Mouse (Mus musculus): ENCODE data around the gene Sfxn2. TPM values are rescaled to one million over a fixed set of nuclear protein-coding genes. Genes with fewer than 3 reads are reported as not detected.
A peak's percentile ranks its signal among the peaks of the same experiment; 100 is the strongest.

Sfxn2 gene
- polyA plus RNA-seq, 1 experiment from 2014 or later: 23.6 TPM

DNA sequence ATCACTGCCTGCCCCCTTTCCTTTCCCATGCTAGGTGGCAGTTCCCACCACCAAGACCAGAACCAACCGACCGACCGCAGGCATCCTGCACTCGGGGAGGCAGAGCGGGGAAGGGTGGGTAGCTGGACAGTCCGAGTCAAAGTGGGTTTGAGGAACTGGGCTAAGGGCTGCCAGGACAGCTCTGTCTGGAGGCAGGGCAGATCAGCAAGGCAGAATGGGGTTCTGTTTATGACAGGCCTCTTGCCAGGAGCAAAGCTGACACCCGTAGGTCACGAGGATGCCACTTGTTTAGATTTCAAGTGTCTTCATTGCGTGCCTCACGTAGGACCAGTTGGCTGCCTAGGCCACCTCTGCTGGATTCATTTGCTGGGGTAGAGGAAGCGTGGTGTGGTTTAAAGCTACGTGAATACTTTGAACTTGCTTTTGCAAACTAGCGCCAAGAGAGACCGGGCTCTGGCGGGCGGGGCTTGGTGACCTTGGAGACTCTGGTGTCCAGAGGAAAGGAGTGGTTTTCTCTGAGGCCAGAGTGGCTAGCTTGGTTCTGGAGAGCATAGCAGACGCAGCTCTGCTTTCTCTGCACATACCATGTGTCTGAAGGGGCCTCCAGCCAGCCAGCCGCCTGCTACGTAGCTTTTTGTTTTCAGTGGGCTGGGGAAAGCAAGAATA lies 68.4 kb downstream of the Sfxn2 start:
- 0 out of 2 replicates have a peak, but pooled peaks cover 3% of the 10 kb centered on the region for H3K36me3 ChIP-seq
- H3K27ac ChIP-seq: peak overlapping the region; percentile 83
- H3K27me3 ChIP-seq: no peaks in the 10 kb centered on the region
- no peak overlapping the region for H3K4me3 ChIP-seq
- 60% methylated on average over 19 of the region's 19 CpGs for WGBS
- no peak for ATAC-seq (ENCODE audit: insufficient number of reproducible peaks, insufficient read depth, low FRiP score, low TSS enrichment)
- no peak overlapping the region for H3K9ac ChIP-seq
- no peak overlapping the region for H3K4me2 ChIP-seq (replicated peaks)
- H3K4me1 ChIP-seq: peaks cover 81% of the 10 kb centered on the region
- no peaks in the 10 kb centered on the region for H3K9me3 ChIP-seq

DNA sequence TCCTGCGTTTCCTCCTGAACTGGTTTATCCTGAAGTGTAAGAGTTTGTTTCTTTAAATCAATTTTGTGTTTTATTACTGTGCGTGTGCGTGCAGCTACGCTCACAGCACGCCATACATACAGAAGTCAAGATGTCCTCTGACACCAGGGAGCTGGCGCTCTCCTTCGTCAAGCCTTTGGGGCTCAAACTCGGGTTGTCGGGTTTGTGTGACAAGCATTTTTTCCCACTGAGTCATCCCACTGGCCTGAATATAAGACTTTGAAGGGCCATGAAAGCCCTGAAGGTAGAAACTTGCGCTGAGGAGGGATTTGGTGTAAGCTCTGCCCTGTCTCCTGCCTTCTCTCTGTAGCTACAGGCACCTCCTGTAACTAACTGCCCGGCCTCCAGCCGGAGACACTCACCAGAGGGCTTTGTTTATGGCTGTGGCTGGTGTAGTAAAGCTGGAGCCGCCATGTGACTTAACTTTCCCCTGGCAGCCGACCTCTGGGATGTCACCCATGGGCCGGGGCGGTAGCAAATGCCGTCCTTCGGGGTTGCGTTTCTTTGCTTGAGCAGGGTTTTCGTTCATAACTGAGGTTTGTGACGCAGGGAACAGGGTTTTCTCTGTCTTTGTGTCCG lies 69.1 kb downstream of the Sfxn2 start:
- 0 out of 2 replicates have a peak, but pooled peaks cover 3% of the 10 kb centered on the region for H3K36me3 ChIP-seq
- peaks cover 83% of the 10 kb centered on the region for H3K4me1 ChIP-seq
- H3K4me2 ChIP-seq (replicated peaks): no peak overlapping the region
- H3K9ac ChIP-seq: no peak overlapping the region
- no peak overlapping the region for H3K4me3 ChIP-seq
- no peaks in the 10 kb centered on the region for H3K27me3 ChIP-seq
- no peaks in the 10 kb centered on the region for H3K9me3 ChIP-seq
- ATAC-seq (ENCODE audit: insufficient number of reproducible peaks, insufficient read depth, low FRiP score, low TSS enrichment): no peak
- 64% methylated on average over 22 of the region's 22 CpGs for WGBS
- peak overlapping the region; percentile 83 for H3K27ac ChIP-seq

DNA sequence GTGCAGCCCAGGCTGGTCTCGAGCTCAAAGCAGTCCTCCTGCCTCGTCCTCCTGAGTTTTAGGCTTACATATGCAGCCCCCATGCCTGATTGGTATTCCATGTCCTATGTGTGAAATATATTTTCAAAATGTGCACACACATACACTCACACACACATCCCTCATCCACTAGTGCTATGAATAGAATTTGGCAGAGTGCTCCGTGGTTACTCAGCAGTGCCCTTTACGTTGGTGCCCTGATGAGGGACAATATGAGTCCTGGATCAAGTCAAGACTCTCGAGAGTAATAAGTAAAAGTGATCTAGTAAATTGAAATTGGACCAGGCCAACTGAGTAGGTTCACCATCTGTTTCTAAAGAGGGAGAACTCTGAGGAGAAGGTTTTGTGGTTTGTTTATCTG lies 70.1 kb downstream of the Sfxn2 start:
- Histone ChIP-seq H3K9me3 (no peaks in the 10 kb centered on the region), H3K27ac (peak overlapping the region; percentile 14; the same call in 1 of the 2 replicates), H3K9ac (no peak overlapping the region), H3K36me3 (0 out of 2 replicates have a peak, but pooled peaks cover 3% of the 10 kb centered on the region), H3K4me2 (replicated peaks) (no peak overlapping the region), H3K27me3 (no peaks in the 10 kb centered on the region), H3K4me3 (no peak overlapping the region), H3K4me1 (peaks cover 89% of the 10 kb centered on the region)
- WGBS: 72% methylated on average over 5 of the region's 5 CpGs
- ATAC-seq (ENCODE audit: insufficient number of reproducible peaks, insufficient read depth, low FRiP score, low TSS enrichment): no peak

DNA sequence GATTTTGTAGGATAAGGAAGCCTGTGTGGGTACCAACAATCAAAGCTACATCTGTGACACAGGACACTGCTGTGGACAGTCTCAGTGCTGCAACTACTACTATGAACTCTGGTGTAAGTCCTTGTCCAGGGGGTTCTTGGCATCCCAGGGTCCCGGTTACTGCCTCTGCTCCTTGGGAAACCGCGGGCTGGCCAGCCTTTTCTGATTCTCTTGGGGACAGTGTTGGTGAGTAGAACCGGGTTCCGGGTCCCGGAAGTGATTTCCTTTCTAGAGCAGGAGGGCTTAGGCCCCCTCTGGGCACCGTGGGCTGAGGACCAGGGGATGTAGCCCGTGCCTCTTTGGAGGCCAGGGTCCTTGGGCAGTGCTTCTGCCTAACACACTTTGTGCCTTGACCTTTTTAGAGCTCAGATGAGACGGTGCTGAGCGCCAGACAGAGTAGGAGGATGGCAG lies 71.2 kb downstream of the Sfxn2 start:
- Histone ChIP-seq H3K4me2 (replicated peaks) (no peak overlapping the region), H3K9ac (no peak overlapping the region), H3K9me3 (no peaks in the 10 kb centered on the region), H3K27ac (peak overlapping the region; percentile 83), H3K4me1 (peaks cover 82% of the 10 kb centered on the region), H3K4me3 (no peak overlapping the region), H3K36me3 (peaks cover 3% of the 10 kb centered on the region; the same call in 1 of the 2 replicates), H3K27me3 (no peaks in the 10 kb centered on the region)
- 69% methylated on average over 10 of the region's 10 CpGs for WGBS
- ATAC-seq (ENCODE audit: insufficient number of reproducible peaks, insufficient read depth, low FRiP score, low TSS enrichment): no peak

DNA sequence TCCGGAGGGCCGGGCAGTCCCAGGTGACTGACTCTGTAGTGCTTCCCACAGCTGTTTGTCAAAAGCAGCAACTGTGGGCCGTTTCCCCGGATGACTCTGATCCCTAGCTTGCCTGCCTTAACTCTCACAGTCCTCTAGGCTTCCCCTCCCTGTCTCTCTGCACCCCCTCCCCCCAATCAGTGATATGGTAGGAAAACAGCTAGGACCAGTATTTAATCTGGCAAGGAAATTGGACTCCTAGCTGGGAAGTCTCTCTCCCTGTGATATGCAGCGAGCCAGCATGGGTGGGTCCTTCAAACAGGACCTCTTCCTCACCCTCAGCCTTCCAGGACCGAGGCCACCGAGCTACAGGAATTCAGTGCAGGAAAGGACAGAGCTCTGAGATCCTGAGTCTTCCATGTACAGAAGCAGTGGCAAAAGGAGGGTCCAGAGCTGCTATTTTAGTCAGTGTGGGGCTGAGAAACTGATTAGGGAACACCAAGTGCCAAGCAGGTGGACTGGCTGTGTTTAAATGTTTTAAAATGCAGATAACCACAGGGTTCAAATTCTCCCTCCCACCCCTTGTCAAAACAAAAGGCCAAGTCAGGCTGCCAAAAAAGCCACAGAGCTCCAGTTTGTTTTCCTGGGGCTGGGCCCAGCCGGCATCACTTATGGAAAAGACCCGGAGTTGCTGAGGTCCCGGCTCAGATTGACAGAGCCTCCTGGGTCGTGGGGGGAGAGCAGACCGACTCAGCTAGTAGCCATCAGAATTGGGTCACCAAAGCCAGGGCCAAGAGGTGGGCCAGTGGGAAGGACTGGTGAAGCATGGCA lies 71.8 kb downstream of the Sfxn2 start:
- Histone ChIP-seq H3K27me3 (no peaks in the 10 kb centered on the region), H3K4me3 (no peak overlapping the region), H3K4me1 (peaks cover 76% of the 10 kb centered on the region), H3K9ac (no peak overlapping the region), H3K27ac (peak overlapping the region; percentile 83), H3K4me2 (replicated peaks) (no peak overlapping the region), H3K36me3 (peaks cover 3% of the 10 kb centered on the region; the same call in 1 of the 2 replicates), H3K9me3 (no peaks in the 10 kb centered on the region)
- ATAC-seq (ENCODE audit: insufficient number of reproducible peaks, insufficient read depth, low FRiP score, low TSS enrichment): no peak; the same call in none of the 2 replicates
- WGBS: 14% methylated on average over 12 of the region's 12 CpGs

DNA sequence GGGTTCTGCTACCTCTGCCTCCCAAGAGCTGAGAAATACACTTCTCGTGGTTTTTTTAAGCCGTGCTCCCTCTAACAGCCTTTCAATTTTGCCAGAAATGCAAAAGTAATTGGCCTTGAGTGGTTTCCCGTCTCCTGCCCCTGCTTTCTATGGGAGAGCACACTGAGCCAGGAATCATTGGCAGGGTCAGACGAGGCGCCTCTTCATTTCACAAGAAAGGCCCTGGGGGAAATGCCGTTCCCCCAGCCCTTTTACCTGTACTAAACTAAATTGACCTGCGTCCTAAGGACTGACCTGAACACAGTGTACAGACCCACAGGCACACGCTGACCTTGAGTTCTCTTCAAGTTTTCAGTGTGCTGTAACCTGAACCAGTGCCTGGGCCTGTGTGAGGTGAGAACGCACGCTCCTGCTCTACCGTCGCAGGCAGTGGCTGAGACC lies 72.9 kb downstream of the Sfxn2 start:
- Histone ChIP-seq H3K4me1 (peaks cover 69% of the 10 kb centered on the region), H3K9ac (no peak overlapping the region), H3K27ac (peak overlapping the region; percentile 83), H3K36me3 (peaks cover 3% of the 10 kb centered on the region; the same call in 1 of the 2 replicates), H3K9me3 (no peaks in the 10 kb centered on the region), H3K4me3 (no peak overlapping the region), H3K27me3 (no peaks in the 10 kb centered on the region), H3K4me2 (replicated peaks) (no peak overlapping the region)
- ATAC-seq (ENCODE audit: insufficient number of reproducible peaks, insufficient read depth, low FRiP score, low TSS enrichment): no peak
- WGBS: 46% methylated on average over 12 of the region's 12 CpGs

DNA sequence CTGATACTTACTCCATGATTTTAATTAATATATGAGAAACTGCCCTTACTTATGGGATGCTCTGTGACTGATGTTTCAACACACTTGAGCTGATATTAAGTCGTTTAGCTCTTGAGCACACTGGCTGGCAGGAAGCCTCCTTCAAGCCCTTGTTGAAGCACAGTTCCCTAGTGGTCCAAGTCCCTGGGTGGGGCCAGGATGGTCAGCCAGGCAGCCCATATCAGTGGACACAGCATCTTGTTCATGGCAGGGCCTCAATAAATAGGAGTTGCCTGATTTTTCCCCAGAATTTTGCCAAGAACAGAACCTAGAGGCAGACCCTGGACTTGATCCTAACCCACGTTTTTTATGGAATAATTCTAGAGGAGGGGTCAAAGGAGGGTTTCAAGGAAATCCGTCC lies 74.1 kb downstream of the Sfxn2 start:
- Histone ChIP-seq H3K9ac (no peak overlapping the region), H3K27me3 (no peaks in the 10 kb centered on the region), H3K4me2 (replicated peaks) (no peak overlapping the region), H3K4me1 (peaks cover 57% of the 10 kb centered on the region), H3K9me3 (no peaks in the 10 kb centered on the region), H3K4me3 (no peak overlapping the region), H3K36me3 (peaks cover 5% of the 10 kb centered on the region), H3K27ac (0 out of 2 replicates have a peak overlapping the region, but pooled peaks have one; percentile 23)
- 42% methylated on average over 3 of the region's 3 CpGs for WGBS
- no peak for ATAC-seq (ENCODE audit: insufficient number of reproducible peaks, insufficient read depth, low FRiP score, low TSS enrichment)

Other genes starting within 250 kb of the Sfxn2 start
- gene Psd, start 246.2 kb upstream of the Sfxn2 start, polyA plus RNA-seq (2016; fragmentation: Nextera tagmentation; extraction: Ambion mirVana): 6.9 and 8.1 TPM in 2 replicates
- gene Fbxl15, start 245.2 kb upstream of the Sfxn2 start, polyA plus RNA-seq (2016; fragmentation: Nextera tagmentation; extraction: Ambion mirVana): 15.4 and 16.4 TPM in 2 replicates
- 207 TPM in 2 replicates for gene Cuedc2, start 234.7 kb upstream of the Sfxn2 start, polyA plus RNA-seq (2016; fragmentation: Nextera tagmentation; extraction: Ambion mirVana)
- gene Mfsd13a, start 232.2 kb upstream of the Sfxn2 start, polyA plus RNA-seq (2016; fragmentation: Nextera tagmentation; extraction: Ambion mirVana): 4.4 and 4.6 TPM in 2 replicates
- 2.2 and 2.3 TPM in 2 replicates for gene 2310034G01Rik, start 223.1 kb upstream of the Sfxn2 start, polyA plus RNA-seq (2016; fragmentation: Nextera tagmentation; extraction: Ambion mirVana)
- gene Actr1a, start 177.6 kb upstream of the Sfxn2 start, polyA plus RNA-seq (2016; fragmentation: Nextera tagmentation; extraction: Ambion mirVana): 157 and 161 TPM in 2 replicates
- 44.9 and 47.6 TPM in 2 replicates for gene Sufu, start 176.5 kb upstream of the Sfxn2 start, polyA plus RNA-seq (2016; fragmentation: Nextera tagmentation; extraction: Ambion mirVana)
- 22.4 and 23.5 TPM in 2 replicates for gene Trim8, start 71.7 kb upstream of the Sfxn2 start, polyA plus RNA-seq (2016; fragmentation: Nextera tagmentation; extraction: Ambion mirVana)
- 191 TPM in 2 replicates for gene Arl3, start 167 bp upstream of the Sfxn2 start, polyA plus RNA-seq (2016; fragmentation: Nextera tagmentation; extraction: Ambion mirVana)
- 52.5 and 54.1 TPM in 2 replicates for gene Wbp1l, start 25.7 kb downstream of the Sfxn2 start, polyA plus RNA-seq (2016; fragmentation: Nextera tagmentation; extraction: Ambion mirVana)
- gene Cyp17a1, start 99.8 kb downstream of the Sfxn2 start, polyA plus RNA-seq (2016; fragmentation: Nextera tagmentation; extraction: Ambion mirVana): 0.26 TPM in 1 of 2 replicates, not detected in the other
- 16.1 TPM in 2 replicates for gene Borcs7, start 116.5 kb downstream of the Sfxn2 start, polyA plus RNA-seq (2016; fragmentation: Nextera tagmentation; extraction: Ambion mirVana)
- gene As3mt, start 134.1 kb downstream of the Sfxn2 start, polyA plus RNA-seq (2016; fragmentation: Nextera tagmentation; extraction: Ambion mirVana): 28.5 and 30.4 TPM in 2 replicates
- 4.9 and 5.4 TPM in 2 replicates for gene Cnnm2, start 188.2 kb downstream of the Sfxn2 start, polyA plus RNA-seq (2016; fragmentation: Nextera tagmentation; extraction: Ambion mirVana)